Mouse (Mus musculus): ENCODE measurements at regions not wholly inside any gene's neighbourhood (a gene's known extent, or its start where the extent isn't known, plus 50 kb on each side); places are given as distances from the start of the nearest gene placed in this dataset.

DNA sequence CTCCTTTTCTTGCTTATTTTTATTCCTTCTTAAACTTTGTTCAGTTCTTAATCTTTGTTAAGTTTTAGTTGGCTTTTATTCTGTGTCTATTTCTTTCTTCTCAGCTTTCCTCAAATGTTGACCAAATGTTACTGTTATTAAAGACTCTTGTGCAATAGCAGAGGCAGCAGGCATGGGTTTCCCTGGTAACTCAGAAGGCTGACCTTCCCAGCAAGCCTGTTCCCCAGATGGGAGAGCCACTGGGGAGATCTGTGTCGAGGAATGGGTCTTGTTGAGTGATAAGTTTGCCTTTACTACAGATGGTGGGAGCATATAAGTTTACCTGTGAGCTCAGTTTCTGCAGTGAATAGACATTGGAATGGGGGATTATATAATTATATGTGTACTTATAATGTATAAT, 237.2 kb downstream of the Plpp3 start:
- peak; percentile 95 for DNase-seq

DNA sequence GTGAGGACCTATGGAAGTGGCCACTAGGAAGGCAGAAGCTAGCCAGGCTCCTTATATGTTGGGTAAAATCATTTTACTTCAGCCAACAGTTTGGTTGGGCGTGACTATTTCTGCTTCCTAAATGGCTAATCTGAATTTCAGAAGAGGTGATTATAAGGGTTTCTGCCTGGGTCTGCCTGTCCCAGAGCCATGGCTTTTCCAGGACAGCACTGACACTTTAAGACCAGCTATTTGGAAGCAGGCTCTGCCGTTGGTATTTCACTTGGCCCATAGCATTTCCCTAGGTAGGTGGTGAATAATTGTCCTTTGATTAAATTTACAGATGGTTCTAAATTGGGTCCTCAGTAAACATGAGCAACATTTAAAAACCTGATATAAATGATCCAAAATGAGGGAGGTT, 240.3 kb downstream of the Plpp3 start:
- DNase-seq = peak; percentile 94

DNA sequence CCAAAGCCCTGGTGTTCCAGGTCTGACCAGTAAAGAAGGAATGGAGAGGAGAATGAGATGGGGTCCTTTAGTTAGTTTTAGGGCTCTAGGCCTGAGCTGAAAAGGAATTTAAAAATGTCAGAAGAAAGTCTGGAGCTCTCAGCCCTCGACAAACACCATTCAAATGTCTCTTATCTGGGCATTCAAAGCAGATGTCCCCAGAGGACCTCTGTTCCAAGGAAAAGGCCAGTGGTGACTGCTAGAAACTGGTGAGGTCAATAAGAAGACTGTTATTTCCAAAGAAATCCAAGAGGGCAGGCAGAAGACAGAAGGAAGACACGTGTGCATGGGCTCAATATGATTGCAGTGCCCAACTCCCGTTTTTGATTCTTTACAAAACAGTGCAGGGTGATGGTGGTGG, 244.9 kb downstream of the Plpp3 start:
- peak; percentile 92 for DNase-seq

DNA sequence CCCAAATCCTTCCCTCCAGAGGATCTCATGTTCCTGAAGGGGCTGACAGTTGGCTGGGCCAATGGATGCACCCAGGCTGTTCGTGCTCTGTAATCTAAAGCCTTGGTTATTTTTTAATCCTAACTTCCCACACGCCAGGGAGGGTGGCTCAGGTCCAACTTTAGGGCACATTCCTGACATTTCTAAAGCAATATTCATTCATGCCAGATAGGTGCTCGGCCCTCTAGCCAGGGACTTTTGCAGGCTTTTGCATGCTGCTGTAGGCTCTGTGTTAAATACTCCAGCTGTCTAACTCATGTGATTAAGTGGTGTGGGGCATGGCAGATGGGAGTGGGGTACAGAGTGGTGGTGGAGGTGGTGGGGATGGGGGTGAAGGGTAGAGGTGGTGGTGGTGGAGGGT, 246.0 kb downstream of the Plpp3 start:
- DNase-seq = peak; percentile 92

DNA sequence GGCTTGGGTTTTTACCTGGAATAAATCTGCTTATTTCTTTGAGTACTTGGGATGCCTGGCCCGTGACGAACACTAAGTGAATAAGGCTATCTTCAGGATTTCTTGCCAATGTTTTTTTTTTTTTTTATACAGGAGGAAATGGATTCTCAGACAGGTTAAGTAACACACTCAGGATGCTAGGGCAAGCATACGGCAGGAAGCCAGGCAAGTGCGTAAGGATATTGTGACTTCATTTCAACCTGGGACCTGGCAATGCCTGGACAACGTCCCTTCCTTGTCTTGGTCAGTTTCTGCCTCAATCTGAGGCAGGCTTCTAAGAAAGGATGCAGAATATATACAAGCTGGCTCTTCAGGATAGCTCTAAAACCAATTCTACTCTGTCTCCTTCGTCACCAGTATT, 246.5 kb downstream of the Plpp3 start:
- peak; percentile 94 for DNase-seq

DNA sequence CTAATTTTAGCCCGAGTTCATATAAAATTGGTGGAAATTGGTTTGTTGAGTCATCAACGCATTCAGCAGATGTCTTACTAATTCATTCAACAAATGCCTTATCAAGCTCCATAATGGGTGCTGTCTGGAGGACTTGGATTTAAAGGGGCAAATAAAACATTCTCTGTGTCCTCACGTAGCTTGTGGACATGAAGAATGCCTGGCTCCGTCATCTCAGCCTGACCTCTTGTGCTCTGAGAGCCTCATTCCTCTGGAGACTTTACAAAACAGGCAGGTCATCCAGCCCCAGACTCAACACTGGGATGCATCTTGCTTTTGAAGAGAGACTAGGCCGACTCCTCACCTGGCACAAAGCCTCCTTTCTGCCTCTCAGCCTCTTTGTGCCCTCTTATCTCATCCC, 248.6 kb downstream of the Plpp3 start:
- DNase-seq = peak; percentile 89

DNA sequence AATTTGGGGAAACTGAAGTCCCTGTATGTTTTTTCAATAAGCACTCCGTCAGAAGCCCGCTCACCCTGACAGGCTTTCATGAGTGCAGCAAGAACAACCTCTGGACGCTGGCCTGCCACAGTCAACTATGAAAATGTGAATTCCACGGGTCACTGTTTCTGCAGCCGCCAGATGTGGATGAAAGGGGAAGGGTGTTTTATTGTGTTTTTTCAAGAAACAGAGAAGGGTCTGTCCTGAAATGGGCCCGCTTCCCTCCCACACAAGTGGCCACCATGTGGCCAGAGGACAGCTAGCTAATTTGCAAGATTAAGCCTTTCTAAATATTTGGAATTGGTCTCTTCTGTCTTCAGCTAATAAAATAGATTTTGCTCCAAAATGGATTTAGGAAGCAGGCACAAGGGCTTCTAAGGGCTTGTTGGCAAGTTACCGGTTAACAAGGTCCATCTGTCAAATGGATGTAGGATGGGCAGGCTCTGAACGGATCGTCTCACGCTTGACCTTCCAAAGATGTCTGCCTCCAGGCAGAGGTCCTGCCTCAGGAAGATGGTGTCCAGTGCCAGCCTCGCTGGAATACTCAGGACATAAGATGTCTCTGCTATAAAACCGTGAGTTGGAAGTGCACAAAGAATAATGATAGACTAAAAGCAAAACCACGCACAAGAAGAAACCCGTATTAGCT, 249.8 kb downstream of the Plpp3 start:
- DNase-seq = no peak

DNA sequence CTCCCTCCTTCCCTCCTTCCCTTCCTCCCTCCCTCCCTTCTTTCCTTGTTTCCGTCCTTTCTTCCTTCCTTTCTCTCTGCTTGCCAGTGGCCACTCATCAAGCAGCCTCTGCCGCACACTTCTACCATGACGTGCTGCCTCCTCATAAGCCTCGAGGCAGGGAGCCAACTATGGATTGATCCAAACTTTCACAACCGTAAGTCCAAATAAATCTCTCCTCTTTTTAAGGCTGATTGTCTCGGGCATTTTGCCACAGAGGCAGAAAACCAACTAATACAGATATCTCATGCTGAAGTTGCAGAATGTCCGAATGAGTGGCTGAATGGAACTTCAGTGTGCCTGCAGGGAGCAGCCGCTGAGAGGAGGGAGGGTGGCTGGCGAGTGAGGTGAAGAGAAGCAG, 251.7 kb downstream of the Plpp3 start:
- no peak for DNase-seq

DNA sequence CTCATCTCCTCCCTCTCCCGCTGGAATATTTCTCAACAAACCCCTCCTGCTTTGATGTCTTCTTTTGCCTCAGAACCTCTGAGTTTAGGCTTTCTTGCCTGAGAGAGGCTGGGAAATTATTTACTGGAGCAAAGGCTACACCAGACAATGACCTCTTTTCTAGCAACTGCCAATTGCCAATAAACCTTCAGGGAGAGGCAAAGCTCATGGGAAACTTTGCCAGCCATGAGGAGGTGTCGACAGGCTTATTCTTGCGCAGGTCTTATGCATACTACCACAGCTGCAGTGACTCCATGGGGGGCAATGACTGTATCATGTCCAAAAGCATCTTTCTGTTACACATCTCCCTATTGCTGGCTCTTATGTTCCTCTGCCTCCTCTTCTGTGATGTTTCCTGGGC, 260.0 kb downstream of the Plpp3 start:
- no peak for DNase-seq

DNA sequence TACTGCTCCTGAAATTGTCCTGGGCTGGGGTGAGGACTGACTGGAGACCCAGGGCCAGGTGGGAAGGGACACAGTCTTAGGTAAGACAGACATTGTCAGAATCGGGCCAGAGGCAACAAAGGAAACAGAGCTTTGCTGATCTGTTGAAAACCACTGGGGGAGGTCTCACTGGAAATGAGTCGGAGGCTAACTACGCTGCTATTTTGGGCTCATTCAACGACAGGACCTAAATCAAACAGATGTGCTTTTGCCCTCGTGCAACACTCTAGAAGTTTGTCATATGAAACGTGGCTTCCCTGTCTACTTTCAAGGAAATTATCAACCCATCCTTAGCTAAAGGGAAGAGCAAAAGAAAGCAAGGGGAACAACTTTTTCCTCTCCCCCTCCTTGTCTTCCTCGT, 265.3 kb downstream of the Plpp3 start:
- DNase-seq = no peak

DNA sequence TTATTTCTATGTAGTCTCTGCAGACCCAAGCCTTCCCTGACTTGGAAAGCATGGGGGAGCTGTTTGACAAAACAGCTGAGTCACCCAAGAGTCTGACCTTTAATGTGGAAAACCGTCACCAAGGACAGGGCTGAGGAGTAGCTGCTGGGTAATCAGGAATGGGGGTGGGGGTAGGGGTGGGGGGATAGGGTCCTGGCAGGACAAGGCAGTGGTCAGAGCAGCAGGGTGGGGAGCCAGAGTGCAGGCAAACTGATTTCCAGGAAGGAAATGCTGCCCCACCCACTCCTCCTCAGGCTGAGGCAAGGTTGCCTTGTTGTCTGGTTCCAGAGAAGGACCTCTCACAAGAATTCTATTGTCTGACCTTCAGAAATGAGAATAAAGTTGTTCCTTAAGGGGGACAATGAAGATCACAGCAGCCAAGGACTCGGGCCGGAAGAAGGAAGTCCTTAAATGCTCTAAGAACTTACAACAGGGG, 266.6 kb downstream of the Plpp3 start:
- peak; percentile 98 for DNase-seq

DNA sequence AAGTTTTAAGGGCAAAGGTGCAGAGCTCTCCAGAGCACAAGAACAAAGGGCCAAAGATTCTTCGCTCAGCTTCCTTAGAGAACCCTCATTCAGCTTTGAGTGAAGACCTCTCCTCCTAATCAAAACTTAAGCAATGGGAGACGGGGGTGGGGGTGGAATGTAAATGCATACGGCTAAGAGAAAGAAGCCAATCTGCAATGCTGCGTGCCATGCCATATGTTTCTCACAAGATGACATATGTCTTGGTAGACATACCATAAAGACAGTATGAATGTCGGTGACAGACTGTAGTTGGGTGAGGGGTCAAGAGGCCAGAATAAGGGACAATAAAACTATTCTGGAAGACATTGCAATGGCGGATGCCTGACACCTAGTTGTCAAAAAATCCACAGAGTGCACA, 267.9 kb downstream of the Plpp3 start:
- DNase-seq = no peak

DNA sequence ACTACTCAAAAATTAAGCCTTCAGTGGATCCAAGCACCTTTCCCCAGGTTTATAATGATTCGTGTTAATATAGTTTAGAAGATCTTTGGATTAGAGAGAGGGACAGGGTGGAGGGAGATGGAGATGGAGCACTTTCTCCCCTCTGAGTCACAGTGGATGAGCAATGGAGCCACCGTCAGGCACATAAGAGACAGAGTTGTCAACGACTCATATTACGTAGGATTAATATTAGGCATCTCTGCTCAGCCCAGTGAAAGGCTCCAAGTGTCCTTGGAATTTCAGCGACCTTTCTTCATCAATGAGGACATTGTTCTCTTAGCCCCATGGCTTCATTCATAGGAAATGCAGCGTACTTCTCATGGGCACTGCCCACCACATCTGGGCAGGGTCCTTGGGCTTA, 270.4 kb downstream of the Plpp3 start:
- DNase-seq = no peak

DNA sequence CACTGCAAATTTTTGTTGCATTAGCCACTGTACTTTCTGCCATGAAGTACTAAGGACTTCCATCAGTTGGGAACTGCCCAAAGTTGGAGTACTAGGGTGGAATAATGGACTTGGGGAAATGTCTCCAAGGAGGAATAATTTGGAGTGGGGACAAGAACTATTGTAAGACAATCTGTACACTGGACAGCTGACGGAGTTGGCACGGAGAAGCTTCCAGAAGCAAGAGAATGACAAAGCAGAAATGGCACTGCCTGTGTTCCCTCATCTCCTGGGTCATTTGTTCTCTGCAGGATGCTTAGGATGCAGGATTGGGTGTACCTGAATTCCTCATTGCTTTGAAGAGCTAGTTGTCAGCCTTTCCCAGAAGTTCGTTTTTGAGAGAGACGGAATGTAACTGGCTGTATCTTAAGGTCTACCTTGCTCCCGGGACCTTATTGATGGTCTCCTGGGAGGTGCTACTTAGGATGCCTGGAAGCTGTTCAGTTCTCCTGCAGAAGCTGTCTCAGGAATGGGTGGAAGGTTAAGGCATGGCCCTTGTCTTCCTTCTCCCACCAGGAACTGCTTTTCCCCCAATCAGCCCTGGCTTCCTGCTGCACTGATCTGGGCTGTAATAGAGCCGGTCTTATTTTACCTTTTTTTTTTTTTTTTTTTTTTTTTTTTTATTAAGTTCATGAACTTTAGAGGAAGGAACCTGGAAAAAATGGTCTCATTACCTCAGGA, 272.4 kb downstream of the Plpp3 start:
- DNase-seq = peak; percentile 93

DNA sequence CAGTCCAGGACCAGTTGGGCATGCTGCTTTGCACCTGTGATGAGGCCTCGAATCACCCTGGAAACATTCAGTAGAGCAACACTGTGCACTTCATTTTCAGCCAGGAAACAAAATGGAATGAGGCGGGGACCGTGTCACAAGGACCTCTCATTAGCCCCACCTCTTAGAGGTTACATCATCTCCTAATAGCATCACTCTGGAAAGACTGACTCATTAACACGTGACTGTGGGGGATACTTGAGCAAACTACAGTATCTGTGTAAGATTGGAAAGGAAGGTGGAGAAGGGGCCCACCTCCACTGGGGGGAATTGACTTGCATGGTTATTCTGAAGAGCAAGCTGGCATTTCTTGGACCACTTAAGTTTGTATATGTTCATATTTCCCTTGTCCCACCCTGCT, 275.3 kb downstream of the Plpp3 start:
- DNase-seq = no peak

DNA sequence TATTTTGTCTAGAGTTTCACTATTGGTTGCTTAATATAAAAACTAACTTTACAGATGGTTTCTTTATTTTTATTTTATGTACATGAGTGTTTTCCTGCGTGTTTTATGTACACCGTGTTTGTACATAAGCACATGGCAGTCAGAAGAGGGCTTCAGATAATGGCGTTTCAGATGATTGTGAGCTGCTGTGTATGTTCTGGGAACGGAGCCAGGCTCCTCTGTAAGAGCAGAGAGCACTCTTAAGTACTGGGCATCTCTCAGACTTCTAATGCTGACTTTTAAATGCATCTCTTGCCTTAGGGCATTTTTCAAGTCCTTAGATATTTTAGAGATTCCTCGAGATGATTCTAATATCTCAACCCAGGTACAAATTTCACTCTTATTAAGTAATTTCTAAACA, 280.0 kb downstream of the Plpp3 start:
- DNase-seq = no peak

DNA sequence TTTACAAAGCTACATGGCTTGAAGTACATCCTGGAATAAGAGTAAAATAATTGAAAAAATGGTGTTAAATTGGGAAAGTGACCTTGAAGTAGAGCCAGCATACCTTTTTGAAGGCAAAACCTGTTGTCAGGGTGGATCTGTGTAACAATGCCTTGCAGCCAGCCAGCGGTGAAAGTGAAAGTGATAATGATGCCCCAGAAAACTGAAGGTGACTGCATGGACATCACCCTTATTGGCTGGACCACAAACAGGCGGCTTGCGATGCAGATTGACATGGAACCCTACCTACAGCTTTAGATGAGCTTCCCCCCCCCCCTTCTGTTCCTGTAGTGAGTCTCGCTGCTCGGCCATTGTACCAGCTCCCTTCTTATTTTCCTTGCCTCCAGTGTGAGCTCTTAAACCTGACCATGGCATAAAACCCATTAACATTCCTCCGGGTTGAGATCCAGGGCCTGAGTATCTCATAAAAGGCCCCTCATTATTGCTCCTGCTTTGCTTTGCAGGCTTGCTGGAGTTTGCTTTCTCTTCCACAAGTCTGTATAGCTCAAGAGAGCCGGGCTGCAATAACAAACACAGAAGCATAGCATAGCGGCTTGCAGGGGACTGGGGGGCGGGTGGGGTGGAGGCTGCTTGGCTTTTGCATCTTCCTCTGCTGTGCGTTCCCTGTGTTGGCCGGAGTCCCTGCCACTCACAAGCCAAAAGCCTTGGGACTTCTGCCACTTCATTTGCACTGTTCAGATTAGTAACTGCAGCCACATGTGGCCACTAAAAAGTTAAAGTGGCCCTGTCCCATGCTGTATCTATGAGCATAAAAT, 292.1 kb downstream of the Plpp3 start:
- DNase-seq = peak; percentile 92

DNA sequence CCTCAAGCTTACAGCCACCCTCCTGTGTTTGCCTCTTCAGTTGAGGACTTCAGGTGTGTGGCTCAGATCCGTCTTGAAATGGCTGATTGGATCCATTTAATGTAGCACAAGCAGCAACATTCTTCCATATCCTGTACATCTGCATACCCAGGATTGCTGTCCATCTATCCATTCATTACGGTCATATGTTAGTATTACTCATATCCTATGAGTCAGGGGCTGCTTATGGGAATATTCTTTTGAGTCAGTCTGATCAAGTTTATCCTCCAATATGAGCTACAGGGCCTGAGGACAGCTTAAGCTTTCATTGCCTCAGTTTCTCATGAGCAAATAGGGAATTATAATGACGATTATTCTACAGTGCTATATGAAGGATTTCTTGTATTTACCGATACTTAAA, 293.7 kb downstream of the Plpp3 start:
- DNase-seq = peak; percentile 30

DNA sequence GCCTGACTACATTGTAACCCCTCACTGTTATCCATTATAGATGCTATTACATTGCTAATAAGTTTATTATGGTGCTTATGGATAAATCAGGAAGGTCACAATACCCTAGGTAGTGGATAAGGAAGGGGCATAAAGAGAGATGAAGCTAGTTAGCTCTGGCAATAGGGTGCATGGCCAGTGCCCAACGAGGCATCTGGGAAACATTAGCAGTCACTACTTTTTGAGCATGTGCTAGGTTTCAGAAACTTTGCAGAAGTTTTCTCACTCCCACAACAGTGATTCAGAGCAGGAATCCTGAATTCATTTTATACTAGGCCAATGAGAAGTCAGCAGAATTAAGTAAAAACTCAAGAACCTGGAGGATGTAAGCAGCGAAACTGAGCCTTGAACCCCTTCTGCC, 294.7 kb downstream of the Plpp3 start:
- DNase-seq = peak; percentile 39

DNA sequence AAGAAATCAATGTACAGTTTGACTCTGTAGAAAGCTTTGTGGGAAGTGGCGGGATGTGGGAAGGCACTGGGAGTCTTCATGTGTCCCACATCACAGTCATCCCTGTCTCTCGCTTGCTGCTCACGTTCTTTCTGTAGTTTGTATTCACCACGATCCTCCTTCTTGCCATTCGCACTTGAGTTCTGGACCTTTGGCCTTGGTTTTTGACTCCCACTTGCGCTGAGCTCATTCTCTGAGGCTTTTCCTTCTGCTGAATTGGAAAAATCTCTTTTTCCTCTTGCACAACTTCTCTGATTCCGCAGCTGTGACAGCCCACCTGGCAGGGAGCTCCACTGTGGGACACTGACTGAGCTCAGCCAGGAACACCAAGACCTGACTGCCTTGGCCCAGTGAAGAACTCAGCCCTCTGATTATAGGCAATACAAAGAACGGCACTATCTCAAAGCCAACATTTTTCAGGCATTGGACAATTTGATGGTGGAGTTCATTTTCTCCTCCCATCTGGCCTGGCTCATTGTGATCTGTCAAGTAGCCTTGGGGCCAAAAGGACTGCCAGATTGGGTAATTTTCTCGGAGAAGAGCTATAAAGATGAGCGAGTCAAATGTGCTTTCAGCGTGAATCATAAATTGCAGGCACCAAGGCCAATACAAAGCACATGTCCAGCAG, 299.9 kb downstream of the Plpp3 start:
- DNase-seq = peak; percentile 99

DNA sequence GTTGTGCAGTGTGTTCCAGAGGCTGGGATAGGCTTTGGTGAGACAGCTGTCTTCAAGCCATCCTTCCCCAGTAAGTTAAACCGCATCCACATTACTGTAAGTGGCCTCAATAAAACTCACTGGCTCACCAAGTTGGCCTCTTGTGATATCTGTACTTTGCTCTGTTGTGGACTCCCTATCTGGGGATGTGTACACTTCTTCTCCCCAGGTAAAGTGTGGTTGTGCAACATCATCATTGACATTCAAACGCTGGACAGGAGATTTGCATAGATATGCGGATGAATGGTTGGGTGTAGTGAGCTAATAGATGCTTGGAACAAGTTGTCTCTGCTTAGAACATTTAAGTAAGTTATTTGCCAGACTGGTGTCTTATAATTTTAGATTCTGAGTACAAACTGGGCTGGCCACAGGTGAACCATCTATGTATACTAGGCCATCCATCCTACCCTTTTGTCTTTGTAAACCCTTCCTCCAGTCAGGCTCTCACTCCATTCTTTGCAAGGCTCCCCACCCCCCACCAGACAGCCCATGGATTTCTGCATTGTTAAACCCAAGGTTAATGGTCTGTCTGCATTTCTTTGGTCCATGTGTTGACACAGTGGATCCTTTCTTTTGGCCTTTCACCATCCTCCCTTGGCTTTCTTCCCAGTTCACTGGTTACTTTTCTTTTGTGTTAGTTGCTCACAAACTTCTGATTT, 303.0 kb downstream of the Plpp3 start:
- peak; percentile 69 for DNase-seq

DNA sequence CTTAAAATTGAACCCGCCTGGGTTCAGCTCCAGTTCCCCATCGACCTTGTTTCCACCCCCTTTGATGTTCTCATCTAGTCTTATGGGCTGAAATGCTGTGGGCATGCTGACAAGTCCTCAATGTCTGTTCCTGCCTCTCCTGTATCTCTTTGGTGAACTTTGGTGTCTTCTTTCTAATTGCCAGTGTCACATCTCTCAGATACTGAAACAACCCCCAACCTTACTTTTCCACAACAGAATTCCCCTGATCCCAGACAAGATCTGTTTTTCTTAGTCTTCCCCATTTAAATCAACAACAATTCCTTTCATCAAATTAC, 303.5 kb downstream of the Plpp3 start:
- DNase-seq = peak; percentile 58

DNA sequence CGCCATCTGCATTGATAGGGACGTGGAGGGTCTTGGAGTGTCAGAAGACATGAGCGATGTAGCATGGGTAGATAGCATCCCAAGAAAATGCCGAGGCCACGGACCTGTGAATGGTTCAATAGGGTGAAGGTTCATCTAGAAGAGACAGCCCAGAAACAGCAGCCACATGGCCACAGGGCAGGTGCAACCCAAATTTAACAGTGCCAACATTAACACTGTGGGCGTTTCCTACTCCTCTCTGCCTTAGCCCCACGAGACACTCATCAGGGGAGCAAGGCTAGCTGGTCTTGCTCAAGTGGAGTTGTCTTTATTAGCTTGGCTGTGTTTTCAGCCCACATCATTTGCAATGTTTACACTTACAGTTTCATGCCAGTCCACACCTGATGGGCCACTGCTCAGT, 310.7 kb downstream of the Plpp3 start:
- DNase-seq = peak; percentile 58

Data from heart, adult 11 months (tissue).